Mouse (Mus musculus) sigmoid colon, adult 10 weeks (tissue): Measurements from ENCODE around the gene Cdc20b. TPM values are rescaled to one million over a fixed set of nuclear protein-coding genes. Genes with fewer than 3 reads are reported as not detected.

Experiments used
- polyA plus RNA-seq: library from polyadenylated mRNA; stranded (reverse); fragments of 350-450 nt; fragmentation: Illumina TruSeq; extraction: RNeasy Lipid Tissue Mini Kit (QIAGEN cat#74804); gene quantifications from one replicate; pipeline ENCODE4 v1.2.3, GENCODE M21; 2014; ENCODE audit warnings: low read depth, low replicate concordance

Gene Cdc20b
- not detected for polyA plus RNA-seq

GRCm38 (mm10) chr13:113034950-113035421 is at the start of gene Cdc20b:
TSS of gene Cdc20b (plus strand) at chr13:113035111.

DNA sequence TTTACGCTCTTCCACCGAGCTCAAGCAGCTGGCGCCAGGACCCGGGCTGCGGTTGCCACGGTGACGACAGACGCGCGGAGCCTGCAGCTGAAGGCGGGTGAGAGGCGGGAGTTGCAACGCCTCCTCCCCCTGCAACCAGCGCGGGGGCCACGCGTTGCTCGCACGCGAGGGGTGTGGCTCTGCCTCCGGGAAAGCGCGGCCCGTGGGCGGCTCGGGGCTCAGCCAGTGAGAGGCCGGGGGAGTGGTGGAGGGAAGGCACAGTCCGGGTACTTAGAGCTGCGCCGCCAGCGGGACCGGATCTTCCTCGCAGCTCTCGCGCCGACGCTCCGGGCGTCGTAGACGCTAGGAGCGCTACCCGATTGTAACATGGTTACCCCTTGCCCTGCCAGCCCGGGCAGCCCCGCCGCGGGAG is 47.4 kb upstream of the Cdc20b start, which contains the start of gene Ccno:
Gene Ccno, plus strand, starts transcription at position 271 of the 412 bp plus-strand sequence.

DNA sequence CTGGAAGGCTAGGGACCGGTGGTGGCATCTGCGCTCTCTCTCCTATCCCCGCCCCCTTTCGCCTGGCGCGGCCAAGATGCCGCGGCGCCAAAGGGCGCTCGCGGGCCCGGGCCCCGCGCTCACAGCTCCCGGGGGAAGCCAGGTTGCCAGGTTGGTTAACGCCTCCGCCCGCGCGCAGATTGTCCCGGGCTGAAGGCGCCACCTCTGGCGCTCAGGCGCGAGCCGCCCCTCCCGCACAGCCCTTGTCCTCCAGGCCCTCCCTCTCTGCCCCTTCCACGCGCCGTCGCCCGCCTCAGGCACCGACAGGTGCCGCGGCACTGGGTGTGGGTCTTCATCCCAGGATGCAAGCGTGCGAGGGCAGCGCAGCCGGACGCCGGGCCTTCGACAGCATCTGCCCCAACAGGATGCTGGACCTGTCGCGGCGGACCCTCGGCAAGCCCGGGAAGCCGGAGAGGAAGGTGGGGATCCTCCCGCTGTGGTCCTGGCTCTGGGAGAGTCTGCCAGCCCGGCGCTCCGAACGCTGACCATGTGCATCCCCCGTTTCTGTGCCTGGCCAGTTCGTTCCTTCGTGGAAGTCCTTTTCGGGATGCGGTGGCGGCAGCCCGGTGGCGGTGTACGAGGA is 41.3 kb upstream of the Cdc20b start, which contains the start of gene Mcidas:
Gene Mcidas, plus strand, starts transcription at position 315 of the 622 bp plus-strand sequence.

DNA sequence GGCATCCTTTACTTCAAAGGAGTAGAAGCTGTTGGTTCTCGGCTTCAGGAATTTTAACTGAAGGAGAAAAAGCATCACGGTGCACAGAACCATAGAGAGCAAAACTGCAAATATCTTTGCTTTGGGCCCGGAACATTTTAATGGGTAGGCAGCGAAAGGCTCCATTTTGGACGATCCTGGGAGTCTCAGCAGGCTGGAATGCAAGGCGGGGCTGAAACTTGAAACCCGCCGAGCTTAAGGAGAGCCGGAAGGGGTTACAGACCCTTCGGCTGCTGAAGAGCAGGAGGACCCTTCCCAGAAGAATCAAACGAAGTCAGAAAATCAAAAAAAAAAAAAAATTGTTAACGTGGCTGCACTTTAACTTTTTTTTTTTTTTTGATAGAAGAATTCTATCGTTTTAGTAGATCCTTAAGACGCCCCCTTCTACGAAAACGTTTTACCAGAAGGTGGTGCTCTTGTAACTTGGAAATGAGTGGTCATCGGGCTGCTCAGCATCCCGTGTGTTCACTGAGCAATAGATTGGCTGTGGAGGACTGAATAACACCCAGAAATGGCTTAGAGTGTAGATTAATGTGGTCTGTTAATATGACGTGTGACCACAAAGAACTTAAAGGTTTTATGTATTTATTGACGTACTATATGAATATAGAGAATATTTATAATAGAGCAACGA is 11.4 kb downstream of the Cdc20b start, which contains the start of gene Gpx8:
Gene Gpx8, minus strand, starts transcription at position 200 of the 673 bp plus-strand sequence.

GRCm38 (mm10) chr13:113100879-113101278 is 66.0 kb downstream of the Cdc20b start, which contains the start of gene Gzma:
TSS of gene Gzma (minus strand) at chr13:113100981.

Other genes with a start within 250 kb of the Cdc20b start
- gene Plpp1, start 234.3 kb upstream of the Cdc20b start, polyA plus RNA-seq = 109 TPM
- 67.9 TPM for gene Mtrex, start 107.7 kb upstream of the Cdc20b start, polyA plus RNA-seq
- gene Dhx29, start 107.7 kb upstream of the Cdc20b start, polyA plus RNA-seq = 19.3 TPM
- not detected for gene Ccno, start 47.3 kb upstream of the Cdc20b start, polyA plus RNA-seq
- gene Mcidas, start 41.3 kb upstream of the Cdc20b start, polyA plus RNA-seq = not detected
- gene Gpx8, start 11.3 kb downstream of the Cdc20b start, polyA plus RNA-seq = 68.9 TPM
- gene Gzma, start 65.9 kb downstream of the Cdc20b start, polyA plus RNA-seq = not detected
- gene Esm1, start 174.5 kb downstream of the Cdc20b start, polyA plus RNA-seq = 5.5 TPM
- not detected for gene Gzmk, start 190.8 kb downstream of the Cdc20b start, polyA plus RNA-seq